Mouse (Mus musculus) right cerebral cortex, postnatal 4 days (tissue): ENCODE results near the gene Icmt.

ENCODE experiments used
- DNase-seq: peaks from one replicate; pipeline ENCODE4 v3.0.0-alpha.2; 2022

Gene Icmt

DNA sequence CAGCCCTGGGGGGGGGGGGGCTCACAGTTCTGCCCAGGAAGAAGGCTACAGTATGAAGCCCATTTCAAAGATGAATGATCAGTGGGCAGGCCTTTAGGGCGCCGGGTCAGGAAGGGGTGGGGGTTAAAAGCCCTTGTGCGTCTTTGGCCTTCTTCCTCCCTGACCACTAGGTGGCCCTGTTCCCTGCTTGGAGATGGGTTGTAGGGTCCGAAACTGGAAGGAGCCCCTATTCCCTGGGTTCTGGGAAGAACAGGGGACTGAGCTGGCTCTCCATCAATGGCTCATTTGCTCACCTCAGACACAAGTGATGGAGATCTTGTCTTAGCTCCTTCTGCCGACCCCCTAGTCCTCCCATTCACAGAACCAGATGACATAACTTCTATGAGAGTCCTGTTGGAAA lies 46.3 kb downstream of the Icmt start:
- no peak for DNase-seq

DNA sequence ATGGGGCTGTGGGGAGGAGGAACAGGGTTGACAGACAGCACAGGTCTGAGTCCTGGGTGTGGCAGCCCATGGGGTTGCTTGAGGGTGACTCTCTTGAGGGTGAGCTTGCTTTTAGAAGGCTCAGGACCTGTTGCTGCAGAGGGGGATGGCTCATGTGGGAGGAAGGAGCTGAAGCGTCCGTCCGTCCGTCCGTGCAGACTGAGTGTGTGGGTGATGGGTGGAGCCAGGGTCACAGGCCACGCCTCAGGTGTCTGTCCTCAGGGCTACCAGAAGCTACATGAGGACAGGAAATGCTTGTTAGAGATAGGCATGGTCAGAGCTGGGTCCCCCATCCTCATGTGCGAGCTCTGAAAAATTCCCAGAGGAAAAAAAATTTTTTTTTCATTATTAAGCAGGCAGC lies 47.6 kb downstream of the Icmt start:
- no peak for DNase-seq

DNA sequence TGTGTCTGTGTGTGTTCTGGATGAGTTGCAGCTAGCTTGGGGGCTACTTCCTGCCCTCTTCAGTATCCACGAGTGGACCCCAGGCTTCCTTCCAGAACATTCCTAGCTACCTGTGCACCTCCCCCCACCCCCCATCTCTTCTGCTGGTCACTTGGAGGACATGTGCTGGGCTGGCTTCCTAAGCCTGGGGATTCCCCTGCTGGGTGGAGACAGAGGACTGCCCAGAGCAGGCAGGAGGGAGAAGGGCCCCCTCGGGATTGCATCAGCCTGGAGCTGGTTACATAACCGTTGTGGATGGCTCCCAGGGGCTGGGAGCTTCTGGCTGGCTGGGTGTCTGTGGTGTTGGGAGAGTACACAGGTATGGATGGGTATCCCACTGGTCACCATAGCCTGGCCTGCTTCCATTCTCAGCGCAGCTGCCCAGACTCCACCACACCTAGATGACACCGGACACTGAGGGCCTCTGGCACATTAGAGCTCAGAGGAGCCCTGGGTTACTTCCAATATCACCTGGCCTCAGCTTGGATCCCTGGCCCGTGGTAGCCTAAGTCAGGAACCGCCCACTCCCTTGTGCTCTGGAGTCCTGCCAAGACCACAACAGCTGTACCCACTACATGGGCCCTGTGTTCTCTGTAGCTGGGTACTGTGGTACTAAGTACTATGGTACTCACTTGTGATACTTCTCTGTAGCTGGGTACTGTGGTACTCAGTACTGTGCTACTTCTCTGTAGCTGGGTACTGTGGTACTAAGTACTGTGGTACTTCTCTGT lies 48.3 kb downstream of the Icmt start:
- DNase-seq = no peak

DNA sequence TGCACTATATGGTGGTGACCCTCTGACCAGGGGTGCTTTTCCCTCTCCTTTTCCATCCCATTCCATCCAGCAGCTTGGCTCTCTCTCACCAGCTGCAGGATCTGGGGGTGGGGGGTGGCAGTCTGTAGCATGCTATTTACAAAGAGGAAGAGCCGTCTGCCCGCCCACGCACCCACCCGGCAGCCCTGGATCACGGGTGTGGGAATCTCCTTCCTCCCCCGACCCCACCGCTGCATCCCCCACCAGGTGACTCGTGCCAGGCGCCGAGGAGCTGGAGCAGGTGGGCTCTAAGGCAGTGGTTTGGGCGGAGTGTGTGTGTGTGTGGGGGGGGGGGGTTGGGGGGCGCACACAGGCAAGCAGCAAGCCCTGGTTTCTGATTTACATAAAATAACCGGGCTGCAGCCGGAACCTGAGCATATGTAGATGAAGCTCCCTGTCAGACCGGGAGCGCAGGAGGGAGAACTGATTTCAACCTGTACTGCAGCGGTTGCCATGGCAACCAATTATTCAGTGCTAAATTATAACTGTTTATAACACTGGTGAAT lies 52.9 kb downstream of the Icmt start:
- peak; percentile 69 for DNase-seq

DNA sequence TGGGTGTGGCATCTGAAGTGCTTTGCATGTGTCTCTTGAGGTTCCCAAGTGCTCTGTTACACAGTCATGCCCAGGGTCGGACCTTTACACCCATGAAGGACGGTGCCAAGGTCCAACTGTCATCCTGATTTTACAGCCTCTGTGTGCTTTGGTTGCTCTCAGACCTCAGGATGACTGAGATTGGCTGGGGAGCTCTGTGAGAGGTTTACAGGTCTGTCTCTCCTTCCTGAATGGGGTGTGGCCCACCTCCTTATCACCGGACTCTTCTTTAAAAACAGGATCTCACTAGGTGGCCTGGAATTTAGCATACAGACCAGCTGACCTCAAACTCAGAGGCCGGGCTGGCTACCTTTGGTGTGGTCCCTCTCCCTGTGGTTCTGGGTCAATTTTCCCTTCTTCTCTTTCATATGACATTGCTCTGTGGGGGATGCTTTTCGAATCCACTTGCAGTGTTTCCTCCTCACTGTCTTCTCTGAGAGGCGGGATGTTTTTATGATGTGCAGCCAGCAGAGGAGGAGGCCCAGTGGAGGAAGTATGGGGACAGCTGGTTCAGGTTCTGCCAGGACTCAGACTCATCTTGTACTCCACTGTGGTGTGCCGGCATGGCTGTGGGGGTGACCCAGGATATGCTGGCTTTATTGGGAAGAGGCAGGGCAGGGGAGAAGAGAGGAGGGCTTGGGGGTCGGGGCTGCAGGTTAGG lies 53.8 kb downstream of the Icmt start:
- DNase-seq = no peak

DNA sequence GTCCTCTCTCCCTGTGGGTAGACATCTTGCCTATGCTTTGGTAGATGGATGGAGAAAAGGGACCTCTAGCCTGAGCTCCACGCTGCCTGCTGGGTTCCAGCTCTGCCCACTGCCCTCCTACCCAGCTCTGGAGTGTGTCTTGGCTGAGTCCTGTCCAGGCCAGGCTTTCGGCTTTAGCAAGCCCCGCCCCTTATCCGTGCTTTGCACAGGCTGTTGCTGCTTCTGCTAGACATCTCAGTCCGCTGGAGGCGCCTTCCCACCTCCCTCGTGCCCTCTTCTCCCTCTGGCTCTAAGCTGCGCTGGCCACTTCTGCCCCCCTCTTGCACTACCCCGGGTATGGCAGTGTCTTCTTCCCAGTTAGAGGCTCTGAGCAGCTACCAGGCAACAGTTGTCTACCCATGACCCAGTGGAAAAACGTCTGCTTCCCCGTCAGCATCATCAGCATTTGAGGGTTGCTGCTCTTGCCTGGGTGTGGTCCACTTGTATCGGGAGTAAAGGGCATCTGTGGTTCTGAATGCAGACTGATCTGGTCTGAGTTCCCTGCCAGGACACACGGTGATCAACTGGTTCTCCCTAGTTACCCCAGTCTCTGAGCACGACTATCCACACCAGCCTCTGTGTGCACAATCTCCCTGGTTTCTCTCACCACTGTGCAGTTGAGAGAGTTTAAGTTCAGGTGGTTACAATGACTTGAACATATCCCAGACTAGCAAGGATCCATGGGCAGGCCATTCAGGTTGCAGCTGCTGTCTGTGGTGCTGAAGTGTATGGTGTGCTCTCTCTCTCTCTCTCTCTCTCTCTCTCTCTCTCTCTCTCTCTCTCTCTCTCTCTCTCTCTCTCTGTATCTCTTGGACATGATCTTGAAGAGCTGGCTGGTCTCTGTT lies 54.6 kb downstream of the Icmt start:
- no peak for DNase-seq

DNA sequence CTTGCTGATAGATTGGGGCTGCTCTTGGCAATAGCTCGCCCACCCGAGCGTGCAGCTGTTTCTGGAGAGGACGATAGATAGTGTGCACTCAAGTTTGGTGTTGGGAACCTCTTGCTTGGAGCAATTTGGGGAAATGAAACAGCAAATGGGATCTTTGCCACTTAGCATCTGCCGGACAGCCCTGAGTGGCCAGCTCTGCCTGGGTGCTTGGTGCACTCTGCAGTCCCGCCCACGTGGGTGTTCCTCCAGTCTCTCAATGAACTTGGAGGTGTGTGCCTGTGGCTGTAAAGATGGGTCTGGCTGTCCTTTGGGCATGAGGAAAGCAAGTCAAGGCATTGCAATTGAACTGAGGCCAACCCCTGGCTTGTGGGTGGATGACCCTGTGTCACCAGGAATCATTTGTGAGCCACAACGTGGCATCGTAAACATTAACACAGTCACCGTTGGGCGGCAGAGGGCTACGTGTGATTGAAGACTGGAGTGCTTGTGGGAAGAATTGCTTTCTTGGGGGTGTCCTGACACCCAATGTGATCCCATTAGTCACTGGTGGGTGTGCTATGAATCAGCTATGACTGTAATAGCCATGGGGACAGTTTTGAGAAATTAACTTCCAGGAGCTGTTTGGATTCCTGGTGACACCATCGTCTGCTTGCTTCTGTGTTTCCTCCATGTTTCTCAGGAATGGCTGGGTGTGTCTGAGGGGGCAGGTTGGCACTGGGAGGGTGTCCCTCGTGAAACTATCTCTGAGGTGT lies 57.0 kb downstream of the Icmt start:
- no peak for DNase-seq

DNA sequence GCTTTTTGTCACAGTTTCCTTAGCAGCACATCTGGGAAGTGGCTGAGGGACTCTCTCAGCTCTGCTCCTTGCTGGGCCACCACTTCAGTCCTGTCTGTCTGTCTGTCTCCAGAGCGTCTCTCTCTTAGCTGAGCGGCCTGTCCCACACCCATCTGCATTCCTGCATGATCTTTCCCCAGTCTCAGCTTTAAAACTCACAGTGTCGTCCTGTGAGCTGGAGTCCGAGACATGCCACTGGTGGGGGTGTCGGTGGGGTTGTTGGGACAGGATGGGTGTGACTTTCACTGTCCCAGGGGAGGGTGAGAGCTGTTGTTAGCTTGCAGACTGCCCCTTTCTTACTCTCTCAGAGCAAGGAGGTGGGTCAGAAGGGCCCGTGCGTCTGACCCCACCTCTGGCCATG lies 58.6 kb downstream of the Icmt start:
- DNase-seq = no peak
